Mouse (Mus musculus) bone marrow macrophage, adult 2 months (primary cell): Measurements from ENCODE around the gene Angptl6.

Source experiments
- CTCF ChIP-seq: IDR thresholded peaks from 2 replicates; pipeline ENCODE4 v1.5.1; 2012; ENCODE audit warnings: low read depth, mild to moderate bottlenecking, low read length, moderate library complexity
- POLR2A ChIP-seq: IDR thresholded peaks from 2 replicates; pipeline ENCODE4 v1.6.1; 2012; ENCODE audit warnings: mild to moderate bottlenecking, low read depth, low read length, borderline replicate concordance

DNA sequence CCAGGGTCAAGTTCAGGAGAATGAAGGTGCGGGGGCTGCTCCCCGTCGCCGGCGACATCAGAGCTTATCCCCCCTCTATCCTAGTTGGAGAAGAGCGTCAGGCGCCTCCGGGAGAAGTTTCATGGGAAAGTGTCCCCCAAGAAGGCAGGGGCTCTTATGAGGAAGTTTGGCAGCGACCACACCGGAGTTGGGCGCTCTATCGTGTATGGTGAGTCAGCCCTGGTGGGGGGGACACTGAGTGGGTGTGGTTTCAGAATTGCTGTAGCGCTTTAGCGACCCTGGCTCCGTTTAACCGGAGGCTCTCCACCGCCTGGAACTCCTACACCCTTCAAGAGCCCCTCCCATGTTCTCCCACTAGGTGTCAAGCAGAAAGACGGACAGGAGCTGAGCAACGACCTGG is 10.3 kb downstream of the Angptl6 start:
- TF ChIP-seq CTCF: no peak
- no peak for TF ChIP-seq POLR2A
